Mouse (Mus musculus): ENCODE data around the gene Npw.

GRCm38 (mm10) chr17:24697985-24698384 lies 39.7 kb upstream of the Npw start:
- no peak for TF ChIP-seq CTCF (IDR thresholded peaks at IDR 0.05; ENCODE audit: extremely low read depth, insufficient read depth, low read length)
- no peak for TF ChIP-seq POLR2A (IDR thresholded peaks at IDR 0.05; ENCODE audit: extremely low read depth, insufficient read depth, low read length)

Measured in cortical plate, adult 2 months (tissue).